Mouse (Mus musculus) v-Abl transformed pro-B cells (cell line): Measurements from ENCODE around the gene Snx6.
"Not testable (repeated sequence)": the region's sequence is repeated elsewhere in the genome, so short reads cannot be mapped to it uniquely, and the experiment has no call there.

ENCODE experiments used
- in situ Hi-C, 2 experiments: fragments of 400-800 bp; cut with MboI; formaldehyde crosslinking; loops; one replicate each; pipeline ENCODE4 v1.15.1; 2025; ENCODE audit not compliant: unreplicated experiment in 2 of 2

Snx6 gene

DNA sequence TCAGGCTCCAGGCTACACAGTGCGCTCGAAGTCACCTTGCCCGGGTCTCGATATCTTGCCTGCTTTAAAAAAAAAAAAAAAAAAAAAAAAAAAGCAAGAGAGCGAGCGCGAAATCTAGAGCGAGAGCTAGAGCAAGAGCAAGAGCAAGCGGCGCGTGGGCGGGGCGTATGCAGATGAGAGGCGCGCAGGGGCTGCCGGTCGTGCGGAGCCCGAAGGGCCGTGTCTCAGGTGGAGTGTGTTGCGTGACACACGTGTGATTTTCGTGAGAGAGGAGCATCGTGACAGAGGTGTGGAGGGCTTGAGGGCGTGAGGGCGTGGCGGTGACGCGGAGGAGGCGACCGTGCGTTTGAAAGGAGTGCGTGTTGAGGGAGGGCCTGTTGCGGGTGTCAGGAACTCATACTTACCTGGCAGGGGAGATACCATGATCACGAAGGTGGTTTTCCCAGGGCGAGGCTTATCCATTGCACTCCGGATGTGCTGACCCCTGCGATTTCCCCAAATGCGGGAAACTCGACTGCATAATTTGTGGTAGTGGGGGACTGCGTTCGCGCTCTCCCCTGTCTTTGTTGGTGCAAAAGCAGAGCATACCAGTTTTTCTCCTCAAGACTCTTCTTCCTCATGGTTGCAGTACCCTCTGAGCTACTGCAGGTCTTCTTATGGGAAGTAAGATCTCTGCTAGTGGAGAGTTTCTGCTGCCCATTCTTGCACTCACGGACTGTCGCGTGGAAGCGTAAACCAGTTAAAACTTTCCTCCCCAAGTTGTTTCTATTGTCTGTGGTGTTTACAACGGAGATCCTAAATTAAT is 81.5 kb downstream of the Snx6 start:
- in situ Hi-C loops, result not testable (repeated sequence)

- in situ Hi-C loops, result not testable (repeated sequence)
Measured at GRCm38 (mm10) chr12:54710494-54710879, 85.0 kb downstream of the Snx6 start.

GRCm38 (mm10) chr12:54709691-54710493 is 85.6 kb downstream of the Snx6 start:
- in situ Hi-C loops, result not testable (repeated sequence)

DNA sequence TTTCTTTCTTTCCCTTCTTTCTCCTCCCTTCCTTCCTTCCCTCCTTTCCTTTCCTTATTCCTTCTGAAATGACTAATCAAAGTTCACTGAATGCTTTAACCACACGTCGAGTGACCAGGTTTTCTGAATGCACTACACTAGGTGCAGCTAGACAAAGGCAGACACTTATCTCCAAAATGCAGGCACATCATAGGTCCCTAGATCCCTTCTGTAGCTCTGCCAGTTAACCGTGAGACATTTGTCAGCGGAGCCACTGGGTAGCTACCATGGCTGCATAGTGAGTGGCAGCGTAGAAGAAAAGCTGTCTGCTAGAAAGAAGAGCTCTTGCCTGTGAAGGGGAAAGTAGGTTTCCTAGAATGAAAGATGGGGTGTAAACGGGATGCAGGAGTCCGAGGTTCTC is 96.1 kb downstream of the Snx6 start:
- in situ Hi-C loops, result loop anchor here in 1 of 2 experiments (10.0 kb wide), 1 partner anchor 605 kb away; the partner anchor contains the start of gene Ppp2r3c

DNA sequence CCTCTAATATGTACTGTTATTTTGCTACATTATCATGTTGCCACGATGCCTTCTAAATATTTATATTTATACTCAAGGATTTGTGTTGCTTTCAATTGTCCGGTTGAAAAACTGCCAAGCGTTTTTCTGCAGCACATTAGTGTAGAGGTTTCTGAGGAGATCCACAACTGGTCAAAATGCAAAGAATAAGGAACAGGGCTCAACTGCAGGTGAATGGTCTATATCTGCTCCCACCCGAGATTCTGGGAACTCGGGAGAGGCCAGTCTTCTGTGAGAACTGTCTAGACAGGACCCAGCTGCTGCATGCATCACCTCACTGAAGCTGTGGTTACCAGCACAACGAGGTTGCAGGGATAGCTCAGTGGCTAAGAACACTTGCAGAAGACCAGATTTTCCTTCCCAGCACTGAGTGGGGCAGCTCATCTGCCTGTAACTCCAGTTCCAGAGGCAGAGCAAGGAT is 97.7 kb downstream of the Snx6 start:
- in situ Hi-C loops, result loop anchor here in 1 of 2 experiments (10.0 kb wide), 1 partner anchor 607 kb away; the partner anchor contains the start of gene Ppp2r3c

DNA sequence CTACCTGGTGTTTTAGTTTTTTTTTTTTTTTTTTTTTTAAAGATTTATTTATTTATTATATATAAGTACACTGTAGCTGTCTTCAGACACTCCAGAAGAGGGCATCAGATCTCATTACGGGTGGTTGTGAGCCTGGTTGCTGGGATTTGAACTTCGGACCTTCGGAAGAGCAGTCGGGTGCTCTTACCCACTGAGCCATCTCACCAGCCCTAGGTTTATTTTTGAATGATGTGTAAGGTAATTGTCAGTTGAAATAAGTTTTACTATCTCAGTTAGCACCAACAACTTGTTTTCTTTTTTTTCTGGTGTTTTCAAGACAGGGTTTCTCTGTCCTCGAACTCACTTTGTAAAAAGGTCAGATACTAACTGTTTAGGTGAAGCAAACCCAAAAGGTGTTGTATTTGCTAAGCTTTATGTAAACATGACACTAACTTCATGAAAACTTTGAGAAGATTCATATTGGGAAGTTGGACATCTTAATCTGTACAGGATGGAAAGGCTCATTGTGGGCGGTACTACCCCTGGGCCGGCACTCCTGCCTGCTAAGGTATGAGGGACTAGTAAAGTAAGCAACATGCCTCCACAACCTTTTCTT is 98.4 kb downstream of the Snx6 start:
- in situ Hi-C loops, result loop anchor here in 1 of 2 experiments (10.0 kb wide), 1 partner anchor 608 kb away; the partner anchor contains the start of gene Ppp2r3c
